Mouse (Mus musculus): ENCODE measurements around the gene Rragc.

DNA sequence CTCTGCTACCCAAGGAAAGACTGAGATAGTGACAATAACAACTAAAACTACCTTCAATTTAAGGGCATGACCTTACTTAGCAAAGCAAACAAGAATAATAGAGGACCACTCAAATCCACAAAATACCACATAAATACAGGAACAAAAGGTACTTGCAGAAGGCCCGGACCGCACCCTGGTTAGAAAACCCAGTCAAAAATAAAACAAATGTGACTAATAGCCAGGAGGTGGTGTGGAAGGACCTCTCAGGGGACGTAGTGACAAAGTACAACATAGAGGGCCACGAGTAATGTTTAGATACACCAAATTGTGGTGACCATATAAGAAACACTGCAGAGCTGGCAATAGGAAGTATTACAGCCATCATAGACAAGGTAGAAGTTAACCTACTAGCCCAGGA, 23.0 kb upstream of the Rragc start:
- TF ChIP-seq CTCF (IDR thresholded peaks at IDR 0.05; ENCODE audit: control insufficient read depth, insufficient read depth, low read length) (no peak), POLR2A (IDR thresholded peaks at IDR 0.05; ENCODE audit: borderline replicate concordance, control insufficient read depth, low read depth, low read length) (no peak)

Measured in bone marrow, adult 2 months (tissue).